Mouse (Mus musculus): ENCODE measurements at regions not wholly inside any gene's neighbourhood (a gene's known extent, or its start where the extent isn't known, plus 50 kb on each side); places are given as distances from the start of the nearest gene placed in this dataset.
"Not testable (repeated sequence)": the region's sequence is repeated elsewhere in the genome, so short reads cannot be mapped to it uniquely, and the experiment has no call there.

GRCm38 (mm10) chr2:3864872-3865271, 152.6 kb upstream of the Frmd4a start:
- no peak for ATAC-seq

GRCm38 (mm10) chr2:3866736-3867135, 150.8 kb upstream of the Frmd4a start:
- ATAC-seq, result not testable (repeated sequence)

- ATAC-seq, result no peak
Observed at GRCm38 (mm10) chr2:3869701-3870100, 147.8 kb upstream of the Frmd4a start.

GRCm38 (mm10) chr2:3871748-3872147, 145.8 kb upstream of the Frmd4a start:
- no peak for ATAC-seq

GRCm38 (mm10) chr2:3887000-3887399, 130.5 kb upstream of the Frmd4a start:
- no peak for ATAC-seq

GRCm38 (mm10) chr2:3887845-3888433, 129.6 kb upstream of the Frmd4a start:
- ATAC-seq, result no peak

- ATAC-seq, result no peak
Observed at GRCm38 (mm10) chr2:3889381-3889780, 128.1 kb upstream of the Frmd4a start.

GRCm38 (mm10) chr2:3890462-3890861, 127.1 kb upstream of the Frmd4a start:
- ATAC-seq, result no peak

- ATAC-seq, result no peak
Observed at GRCm38 (mm10) chr2:3907026-3907425, 110.5 kb upstream of the Frmd4a start.

- ATAC-seq, result no peak
Observed at GRCm38 (mm10) chr2:3908192-3908591, 109.3 kb upstream of the Frmd4a start.

GRCm38 (mm10) chr2:3910086-3910891, 107.2 kb upstream of the Frmd4a start:
- ATAC-seq, result no peak

GRCm38 (mm10) chr2:3915141-3915540, 102.4 kb upstream of the Frmd4a start:
- ATAC-seq, result no peak

- no peak for ATAC-seq
Observed at GRCm38 (mm10) chr2:3916365-3916764, 101.2 kb upstream of the Frmd4a start.

- ATAC-seq, result no peak
Observed at GRCm38 (mm10) chr2:3918156-3918555, 99.4 kb upstream of the Frmd4a start.

- no peak for ATAC-seq
Observed at GRCm38 (mm10) chr2:3919893-3920292, 97.6 kb upstream of the Frmd4a start.

- ATAC-seq, result not testable (repeated sequence)
Observed at GRCm38 (mm10) chr2:3921084-3921483, 96.4 kb upstream of the Frmd4a start.

- ATAC-seq, result no peak
Observed at GRCm38 (mm10) chr2:3922739-3923138, 94.8 kb upstream of the Frmd4a start.

GRCm38 (mm10) chr2:3924696-3925095, 92.8 kb upstream of the Frmd4a start:
- ATAC-seq, result no peak

GRCm38 (mm10) chr2:3925199-3925598, 92.3 kb upstream of the Frmd4a start:
- no peak for ATAC-seq

GRCm38 (mm10) chr2:3926129-3926528, 91.4 kb upstream of the Frmd4a start:
- ATAC-seq, result no peak

GRCm38 (mm10) chr2:3927141-3927810, 90.2 kb upstream of the Frmd4a start:
- no peak for ATAC-seq

- no peak for ATAC-seq
Observed at GRCm38 (mm10) chr2:3927853-3928252, 89.7 kb upstream of the Frmd4a start.

GRCm38 (mm10) chr2:3930650-3931049, 86.9 kb upstream of the Frmd4a start:
- ATAC-seq, result no peak

- ATAC-seq, result no peak
Observed at GRCm38 (mm10) chr2:3940786-3941185, 76.7 kb upstream of the Frmd4a start.
